26 mouse cellular contexts compared by ENCODE assay signal in the genomic region with DNA sequence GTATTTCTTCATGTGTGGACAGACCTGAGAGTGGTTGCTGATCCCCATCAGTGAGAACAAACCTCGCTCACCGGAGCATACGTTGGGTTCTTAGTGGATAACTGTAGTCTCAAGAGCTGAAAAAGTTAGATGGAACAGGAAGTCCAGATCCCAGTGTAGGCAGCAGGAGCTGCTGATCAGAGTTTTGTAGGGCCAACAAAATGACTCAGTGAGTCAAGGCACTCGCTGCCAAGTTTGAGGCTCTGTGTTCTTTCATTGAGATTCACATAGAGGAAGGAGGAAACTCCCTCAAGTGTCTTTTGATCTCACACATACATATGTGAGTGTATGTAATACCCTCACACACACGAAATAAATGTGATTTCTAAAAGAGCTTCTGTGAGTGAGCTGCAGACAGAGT.
"Had no signal": no experiment of that assay in that cellular context is flagged by ENCODE, and none has a peak within 500 bp of the region (broad histone marks: within the 10 kb centered on the region; RNA-seq: fewer than 3 reads in every experiment).

No protein-coding gene starts in this region.

- H3K4me3 ChIP-seq: kidney, embryonic 15.5 days; limb, embryonic 10.5 days; limb, embryonic 13.5 days; liver, embryonic 12.5 days; liver, embryonic 15.5 days; lung, embryonic 15.5 days; megakaryocyte, embryonic 14.5 days; midbrain, embryonic 10.5 days; midbrain, embryonic 13.5 days; neural tube, embryonic 12.5 days; neural tube, embryonic 15.5 days; stomach, embryonic 15.5 days had no signal

- H3K4me1 ChIP-seq: kidney, embryonic 15.5 days; limb, embryonic 13.5 days; liver, embryonic 12.5 days; liver, embryonic 15.5 days; lung, embryonic 15.5 days; neural tube, embryonic 15.5 days; stomach, embryonic 15.5 days had no signal

- DNase-seq: kidney, adult 11 months; kidney, adult 8-10 months; kidney, postnatal 10 days; kidney, postnatal 36 days; layer of hippocampus, adult 9-11 months; liver; lung, adult 18-20 months; lung, postnatal 10 days; lung, postnatal 36 days; right cerebral cortex, adult 18-20 months; right cerebral cortex, postnatal 14 days; right cerebral cortex, postnatal 4 days; thymus, adult 18-20 months; thymus, postnatal 36 days had no signal

- H3K27me3 ChIP-seq: kidney, embryonic 15.5 days; liver, embryonic 12.5 days; liver, embryonic 15.5 days; lung, embryonic 15.5 days; midbrain, embryonic 13.5 days; neural tube, embryonic 12.5 days; neural tube, embryonic 15.5 days; stomach, embryonic 15.5 days had no signal

- H3K27ac ChIP-seq: kidney, embryonic 15.5 days; limb, embryonic 10.5 days; limb, embryonic 13.5 days; liver, embryonic 12.5 days; liver, embryonic 15.5 days; lung, embryonic 15.5 days; midbrain, embryonic 10.5 days; midbrain, embryonic 13.5 days; neural tube, embryonic 12.5 days; neural tube, embryonic 15.5 days; stomach, embryonic 15.5 days had no signal
